Mouse (Mus musculus) midbrain, embryonic 13.5 days (tissue): ENCODE measurements at regions not wholly inside any gene's neighbourhood (a gene's known extent, or its start where the extent isn't known, plus 50 kb on each side); places are given as distances from the start of the nearest gene placed in this dataset.
"Not testable (repeated sequence)": the region's sequence is repeated elsewhere in the genome, so short reads cannot be mapped to it uniquely, and the experiment has no call there.

Source experiments
- ATAC-seq: fragments of 200-750 bp; cut with Nextera tagmentation; 2 replicates; pipeline ENCODE4 v1.8.0; 2017; ENCODE audit warnings: mild to moderate bottlenecking, moderate TSS enrichment, moderate library complexity
- H3K27ac ChIP-seq: fragments of 300-500 bp; sonication (generic); 2 replicates; pipeline ENCODE4 v1.5.1; 2015; ENCODE audit warnings: inconsistent platforms, mild to moderate bottlenecking, moderate library complexity
- H3K27me3 ChIP-seq: fragments of 300-500 bp; sonication (generic); 2 replicates; pipeline ENCODE4 v1.6.1; 2015; ENCODE audit warnings: mild to moderate bottlenecking, inconsistent platforms
- H3K36me3 ChIP-seq: fragments of 300-500 bp; sonication (generic); 2 replicates; pipeline ENCODE4 v1.6.1; 2015; ENCODE audit warnings: mild to moderate bottlenecking, inconsistent platforms
- H3K4me1 ChIP-seq: fragments of 300-500 bp; sonication (generic); replicated peaks from 2 replicates; pipeline ENCODE4 v1.6.1; 2015; ENCODE audit warnings: inconsistent platforms
- H3K4me2 ChIP-seq: fragments of 300-500 bp; sonication (generic); replicated peaks from 2 replicates; pipeline ENCODE4 v1.6.1; 2015; ENCODE audit warnings: moderate library complexity, mild to moderate bottlenecking, inconsistent platforms
- H3K4me3 ChIP-seq: fragments of 300-500 bp; sonication (generic); replicated peaks from 2 replicates; pipeline ENCODE4 v1.5.1; 2015; ENCODE audit warnings: mild to moderate bottlenecking, inconsistent platforms
- H3K9ac ChIP-seq: fragments of 300-500 bp; sonication (generic); replicated peaks from 2 replicates; pipeline ENCODE4 v1.6.1; 2015; ENCODE audit warnings: mild to moderate bottlenecking, inconsistent platforms
- H3K9me3 ChIP-seq: fragments of 300-500 bp; sonication (generic); 2 replicates; pipeline ENCODE4 v1.6.1; 2016; ENCODE audit warnings: mild to moderate bottlenecking, inconsistent platforms
- WGBS: fragments of 180-500 bp; shearing (Covaris S2); methylation state at CpG from one replicate; pipeline ENCODE4 v1.1.7; 2015; 5-methylcytosine and 5-hydroxymethylcytosine counted together

DNA sequence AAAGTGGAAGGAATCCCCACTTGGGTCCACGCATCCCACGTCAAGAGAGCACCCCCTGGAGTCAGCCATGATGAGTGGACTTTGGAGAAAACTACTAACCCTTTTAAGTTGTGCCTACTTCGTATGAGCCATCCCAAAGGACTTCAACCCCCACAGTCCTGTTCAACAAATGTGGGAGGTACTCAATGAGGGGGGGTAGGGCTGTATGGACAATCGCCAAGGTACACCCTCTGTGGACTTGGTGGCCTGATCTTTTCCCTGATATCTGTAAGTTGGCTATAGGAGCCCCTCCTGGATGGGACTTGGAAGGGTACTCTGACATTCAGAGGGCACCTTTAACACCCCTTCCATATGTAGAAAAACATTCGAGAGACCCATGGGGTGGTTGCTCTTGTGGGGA lies 256.5 kb upstream of the Olfr161 start:
- H3K36me3 ChIP-seq, H3K27me3 ChIP-seq, H3K9me3 ChIP-seq, H3K27ac ChIP-seq, ATAC-seq, H3K9ac ChIP-seq, H3K4me2 ChIP-seq, H3K4me3 ChIP-seq, H3K4me1 ChIP-seq: not testable (repeated sequence)
- WGBS = 85% methylated on average over 5 of the region's 5 CpGs

DNA sequence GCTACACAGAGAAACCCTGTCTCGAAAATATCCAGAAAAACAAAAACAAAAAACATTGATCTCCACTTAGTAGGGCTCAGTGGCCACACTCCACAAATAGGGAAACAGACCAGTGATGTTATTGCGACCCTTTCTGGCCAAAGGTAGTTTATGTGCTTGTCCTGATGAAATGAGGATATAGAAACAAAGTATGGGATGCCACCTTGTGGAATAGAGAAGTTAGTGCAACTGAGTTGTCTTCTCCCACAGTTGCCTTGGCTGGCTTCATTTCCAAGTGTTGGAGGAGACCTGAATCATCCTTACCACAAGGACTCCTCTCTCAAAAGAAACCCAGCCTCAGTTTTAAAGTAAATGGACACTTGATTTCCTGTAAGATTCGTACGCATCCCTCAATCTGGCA lies 247.5 kb upstream of the Olfr161 start:
- 33% methylated on average over 4 of the region's 4 CpGs for WGBS
- not testable (repeated sequence) for H3K27ac ChIP-seq, ATAC-seq

DNA sequence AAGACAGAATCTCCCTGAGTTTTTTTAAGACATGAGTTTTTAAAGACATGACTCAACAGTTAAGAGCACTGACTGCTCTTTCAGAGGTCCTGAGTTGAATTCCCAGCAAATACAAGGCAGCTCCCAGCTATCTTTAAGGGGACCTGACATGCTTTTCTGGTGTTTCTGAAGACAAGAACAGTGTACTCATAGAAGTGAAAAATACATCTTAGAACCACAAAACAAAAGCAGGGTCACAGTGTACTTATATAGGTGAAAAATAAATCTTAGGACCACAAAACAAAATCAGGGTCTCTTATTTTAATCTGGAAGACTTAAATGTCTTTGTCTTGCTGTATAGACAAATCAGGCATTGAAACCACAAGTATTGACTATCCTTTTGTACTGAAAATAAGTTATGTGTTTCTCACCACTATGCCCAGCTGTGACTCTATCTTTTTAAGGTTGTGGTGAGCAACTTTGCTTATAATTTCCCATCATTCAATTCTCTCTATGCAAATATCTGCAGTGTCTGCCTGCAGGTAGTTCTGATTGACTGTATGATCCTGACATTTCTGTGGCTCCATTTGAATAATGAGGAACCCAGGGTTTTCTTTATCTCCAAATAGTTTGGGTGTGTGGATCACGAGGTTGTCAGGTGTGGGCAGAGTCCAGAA lies 246.0 kb upstream of the Olfr161 start:
- H3K4me3 ChIP-seq, H3K9ac ChIP-seq, ATAC-seq, H3K36me3 ChIP-seq, H3K4me1 ChIP-seq, H3K27me3 ChIP-seq, H3K9me3 ChIP-seq, H3K4me2 ChIP-seq, H3K27ac ChIP-seq: not testable (repeated sequence)
- no CpG with 5 or more reads among the region's 1 CpGs for WGBS

More for the DNA sequence above, 247.5 kb upstream of the Olfr161 start:
- H3K9ac ChIP-seq, H3K9me3 ChIP-seq, H3K36me3 ChIP-seq, H3K4me3 ChIP-seq, H3K27me3 ChIP-seq, H3K4me1 ChIP-seq, H3K4me2 ChIP-seq: not testable (repeated sequence)

DNA sequence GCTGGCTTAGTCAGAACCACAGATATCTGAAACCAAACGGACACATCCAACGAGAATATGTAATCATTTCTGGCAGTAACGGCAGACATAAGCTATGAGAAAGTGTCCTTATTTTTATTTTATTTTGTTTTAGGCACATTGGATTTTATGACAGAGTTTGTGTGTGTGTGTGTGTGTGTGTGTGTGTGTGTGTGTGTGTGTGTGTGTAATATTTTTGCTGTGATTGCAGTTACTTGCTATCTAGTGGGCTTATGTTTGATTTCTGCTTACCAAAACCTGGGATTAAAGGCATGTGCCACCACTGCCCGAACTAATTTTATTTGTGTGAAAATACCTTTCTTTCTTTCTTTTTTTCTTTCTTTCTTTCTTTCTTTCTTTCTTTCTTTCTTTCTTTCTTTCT lies 241.5 kb upstream of the Olfr161 start:
- not testable (repeated sequence) for H3K9ac ChIP-seq, H3K27ac ChIP-seq, H3K36me3 ChIP-seq, H3K9me3 ChIP-seq, H3K4me3 ChIP-seq, H3K4me1 ChIP-seq, H3K4me2 ChIP-seq, H3K27me3 ChIP-seq, ATAC-seq
- 85% methylated on average over 1 of the region's 4 CpGs for WGBS

DNA sequence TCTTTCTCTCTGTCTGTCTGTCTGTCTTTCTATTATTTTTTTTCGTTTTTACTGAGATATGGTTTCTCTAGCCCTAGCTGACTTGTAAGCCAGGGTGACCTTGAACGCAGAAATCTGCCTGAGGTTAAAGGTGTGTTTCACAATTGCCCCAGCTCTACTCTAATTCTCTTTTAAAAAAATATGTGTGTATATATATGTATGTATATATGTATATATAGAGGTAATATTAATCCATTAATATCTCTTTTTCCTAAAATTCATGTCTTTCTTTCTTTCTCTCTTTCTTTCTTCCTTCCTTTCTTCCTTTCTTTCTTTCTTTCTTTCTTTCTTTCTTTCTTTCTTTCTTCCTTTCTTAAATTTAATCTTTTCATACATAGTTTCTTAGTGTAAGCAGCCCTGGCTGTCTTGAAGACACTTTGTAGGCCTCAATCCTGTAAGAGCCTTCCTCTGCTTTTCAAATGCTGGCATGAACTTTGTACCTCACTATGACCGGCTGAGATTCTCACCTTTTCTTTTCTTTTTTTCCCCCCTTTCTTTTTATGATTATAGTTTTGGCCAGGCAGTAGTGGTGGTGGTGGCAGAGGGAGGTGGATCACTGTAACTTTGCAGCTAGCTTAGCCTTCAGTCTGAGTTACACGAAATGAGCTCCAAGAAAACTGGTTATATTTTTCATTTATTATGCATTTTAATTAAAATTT lies 240.8 kb upstream of the Olfr161 start:
- not testable (repeated sequence) for H3K4me2 ChIP-seq, H3K9ac ChIP-seq, H3K27ac ChIP-seq, H3K36me3 ChIP-seq, H3K27me3 ChIP-seq, H3K4me3 ChIP-seq, H3K9me3 ChIP-seq, H3K4me1 ChIP-seq
- 47% methylated on average over 3 of the region's 4 CpGs for WGBS
- peak; percentile 50; the same call in 1 of the 2 replicates for ATAC-seq

DNA sequence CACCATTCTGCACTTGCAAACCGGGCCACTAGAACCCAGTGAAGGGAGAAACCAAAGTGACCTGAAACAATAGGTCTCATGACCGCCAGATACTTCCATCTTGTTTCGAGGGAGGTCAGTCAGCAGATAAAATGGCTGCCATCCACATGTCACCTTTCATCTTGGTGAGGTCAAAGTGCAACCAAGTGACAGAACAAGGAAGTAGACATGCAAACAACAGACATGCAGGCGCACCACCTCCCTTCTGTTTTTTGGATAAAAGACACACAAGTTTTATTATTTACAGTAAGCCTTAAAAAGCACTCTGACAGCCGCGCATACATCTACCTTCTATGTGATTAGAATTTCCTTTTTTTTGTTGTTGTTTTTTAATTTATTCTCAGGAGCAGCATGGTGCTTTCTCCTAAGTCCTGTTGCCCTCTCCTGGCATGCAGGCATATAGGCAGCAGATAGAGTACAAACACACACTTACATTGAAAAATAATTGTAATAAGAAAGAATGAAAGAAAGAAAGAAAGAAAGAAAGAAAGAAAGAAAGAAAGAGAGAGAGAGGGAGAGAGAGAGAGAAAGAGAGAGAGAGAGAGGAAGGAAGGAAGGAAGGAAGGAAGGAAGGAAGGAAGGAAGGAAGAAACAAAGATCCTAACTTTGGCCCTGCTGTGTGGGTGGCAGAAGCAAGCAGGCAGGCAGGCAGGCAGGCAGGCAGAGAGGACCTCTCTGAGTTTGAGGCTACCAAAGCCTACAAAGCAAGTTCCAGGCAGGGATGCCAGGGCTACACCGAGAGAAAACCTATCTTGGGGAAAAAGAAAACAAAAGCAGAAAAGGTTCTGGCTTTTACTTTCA lies 240.0 kb upstream of the Olfr161 start:
- H3K27ac ChIP-seq, H3K4me3 ChIP-seq, H3K9ac ChIP-seq, H3K9me3 ChIP-seq, H3K4me1 ChIP-seq, H3K27me3 ChIP-seq, H3K4me2 ChIP-seq, H3K36me3 ChIP-seq: not testable (repeated sequence)
- peak; percentile 91 for ATAC-seq
- WGBS = 74% methylated on average over 7 of the region's 7 CpGs

DNA sequence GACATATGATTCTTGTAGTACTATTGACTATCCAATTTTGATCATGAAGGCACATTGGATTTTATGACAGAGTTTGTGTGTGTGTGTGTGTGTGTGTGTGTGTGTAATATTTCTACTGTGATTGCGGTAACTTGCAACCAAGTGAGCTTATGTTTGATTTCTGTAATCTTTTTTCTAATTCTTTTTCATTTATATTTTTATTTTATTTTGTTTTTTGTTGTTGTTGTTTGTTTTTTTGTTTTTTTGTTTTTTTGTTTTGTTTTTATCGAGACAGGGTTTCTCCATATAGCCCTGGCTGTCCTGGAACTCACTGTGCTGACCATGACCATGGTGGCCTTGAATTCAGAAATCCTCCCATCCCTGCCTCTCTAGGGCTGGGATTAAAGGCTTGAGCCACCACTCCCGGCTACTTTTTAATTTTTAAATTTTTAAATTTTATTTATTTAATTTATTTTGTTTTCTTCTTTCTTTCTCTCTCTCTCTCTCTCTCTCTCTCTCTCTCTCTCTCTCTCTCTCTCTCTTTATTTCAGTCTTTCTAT lies 239.3 kb upstream of the Olfr161 start:
- not testable (repeated sequence) for H3K4me1 ChIP-seq, H3K9me3 ChIP-seq, H3K27me3 ChIP-seq, H3K27ac ChIP-seq, H3K36me3 ChIP-seq, H3K9ac ChIP-seq, H3K4me2 ChIP-seq, H3K4me3 ChIP-seq
- peak; percentile 85; the same call in 1 of the 2 replicates for ATAC-seq
- 73% methylated on average over 3 of the region's 3 CpGs for WGBS
